Mouse (Mus musculus) G1E (cell line): ENCODE data around the gene Endou. TPM values are rescaled to one million over a fixed set of nuclear protein-coding genes. Genes with fewer than 3 reads are reported as not detected.

Source experiments
- ATAC-seq: 2 replicates; pipeline ENCODE4 v1.8.0; 2016; ENCODE audit warnings: mild to moderate bottlenecking; ENCODE audit not compliant: insufficient number of reproducible peaks, poor library complexity, low FRiP score, severe bottlenecking; ENCODE audit errors: extremely low read depth
- DNase-seq: peaks from one replicate; pipeline ENCODE4 v3.0.0; 2012; ENCODE audit warnings: low spot score
- H3K27me3 ChIP-seq: 2 replicates; pipeline ENCODE4 v1.6.1; 2012; ENCODE audit warnings: mild to moderate bottlenecking, low read length, inconsistent platforms; ENCODE audit not compliant: insufficient read depth
- H3K36me3 ChIP-seq: replicated peaks from 2 replicates; pipeline ENCODE3; 2012; ENCODE audit warnings: mild to moderate bottlenecking, inconsistent platforms
- H3K4me1 ChIP-seq: 2 replicates; pipeline ENCODE4 v1.6.1; 2012; ENCODE audit warnings: low read depth, low read length, inconsistent platforms, mixed read lengths; ENCODE audit not compliant: insufficient read depth
- H3K4me3 ChIP-seq: 2 replicates; pipeline ENCODE4 v1.5.1; 2012; ENCODE audit warnings: low read depth, mild to moderate bottlenecking, inconsistent platforms, low read length, moderate library complexity, mixed read lengths
- H3K9me3 ChIP-seq: replicated peaks from 2 replicates; pipeline ENCODE4 v1.6.1; 2012; ENCODE audit warnings: inconsistent platforms
- CTCF ChIP-seq: IDR thresholded peaks from 2 replicates; pipeline ENCODE4 v1.5.1; 2012; ENCODE audit warnings: low read depth, low read length, inconsistent platforms, mixed read lengths
- GATA1 ChIP-seq: IDR thresholded peaks from 2 replicates; pipeline ENCODE4 v1.6.1; 2012; ENCODE audit warnings: borderline replicate concordance, low read length, inconsistent platforms, mixed read lengths
- GATA2 ChIP-seq: IDR thresholded peaks from 2 replicates; pipeline ENCODE4 v1.6.1; 2012; ENCODE audit warnings: low read depth, low read length, inconsistent platforms, borderline replicate concordance
- POLR2AphosphoS5 ChIP-seq: IDR thresholded peaks from 2 replicates; pipeline ENCODE4 v1.6.1; 2012; ENCODE audit warnings: low read depth, low read length, inconsistent platforms; ENCODE audit not compliant: insufficient replicate concordance
- TAL1 ChIP-seq: conservative IDR thresholded peaks from 2 replicates; pipeline ENCODE4 v1.6.1; 2012; ENCODE audit warnings: low read depth, low read length, inconsistent platforms, mixed read lengths
- polyA plus RNA-seq: library from polyadenylated mRNA; stranded (reverse); fragments of >175 nt; gene quantifications from 2 replicates; pipeline ENCODE4 v1.2.3, GENCODE M21; 2012
- total RNA-seq, 2 experiments: library from RNA; stranded (forward) in 1 of 2; stranded (reverse) in 1 of 2; fragments of 200-1000 nt in 1 of 2; fragments of >200 nt in 1 of 2; fragmentation: Nextera tagmentation in 1 of 2; gene quantifications; 2 replicates each; pipeline ENCODE4 v1.2.3; 2014 to 2017

Endou gene
- total and polyA plus RNA-seq, 3 experiments: 0.05 TPM; not detected in 2

GRCm38 (mm10) chr15:97723536-97724345 lies 7.4 kb downstream of the Endou start:
- DNase-seq: no peak
- TF ChIP-seq GATA2: no peak
- no peak for TF ChIP-seq POLR2AphosphoS5
- TF ChIP-seq TAL1: no peak
- no peak for TF ChIP-seq CTCF
- TF ChIP-seq GATA1: no peak
- no peaks in the 10 kb centered on the region for H3K4me1 ChIP-seq

GRCm38 (mm10) chr15:97721008-97721701 lies 10.0 kb downstream of the Endou start:
- Histone ChIP-seq H3K36me3 (no peaks in the 10 kb centered on the region), H3K4me1 (no peaks in the 10 kb centered on the region), H3K4me3 (no peak overlapping the region), H3K9me3 (no peaks in the 10 kb centered on the region), H3K27me3 (peaks cover 36% of the 10 kb centered on the region)
- TF ChIP-seq GATA1 (no peak), GATA2 (no peak), POLR2AphosphoS5 (no peak), CTCF (no peak), TAL1 (no peak)
- ATAC-seq: no peak
- DNase-seq: no peak

More at GRCm38 (mm10) chr15:97723536-97724345, 7.4 kb downstream of the Endou start:
- Histone ChIP-seq H3K9me3 (no peaks in the 10 kb centered on the region), H3K4me3 (no peak overlapping the region), H3K36me3 (no peaks in the 10 kb centered on the region), H3K27me3 (peaks cover 52% of the 10 kb centered on the region)
- no peak for ATAC-seq

- H3K27me3 ChIP-seq: peaks cover 36% of the 10 kb centered on the region
- H3K4me3 ChIP-seq: no peak overlapping the region
- no peaks in the 10 kb centered on the region for H3K36me3 ChIP-seq
- no peaks in the 10 kb centered on the region for H3K9me3 ChIP-seq
- no peaks in the 10 kb centered on the region for H3K4me1 ChIP-seq
- DNase-seq (no peak), ATAC-seq (no peak)
- TF ChIP-seq GATA2 (no peak), POLR2AphosphoS5 (no peak), TAL1 (no peak), GATA1 (no peak), CTCF (no peak)
Measured at GRCm38 (mm10) chr15:97720026-97720675, 11.0 kb downstream of the Endou start.

- H3K27me3 ChIP-seq: peaks cover 37% of the 10 kb centered on the region
- H3K9me3 ChIP-seq: no peaks in the 10 kb centered on the region
- no peaks in the 10 kb centered on the region for H3K4me1 ChIP-seq
- no peak overlapping the region for H3K4me3 ChIP-seq
- ATAC-seq (no peak), DNase-seq (no peak)
- no peaks in the 10 kb centered on the region for H3K36me3 ChIP-seq
- TF ChIP-seq POLR2AphosphoS5: no peak
- TF ChIP-seq CTCF: no peak
- TF ChIP-seq GATA1: no peak
- no peak for TF ChIP-seq GATA2
- TF ChIP-seq TAL1: no peak
Measured at GRCm38 (mm10) chr15:97719494-97719893, 11.6 kb downstream of the Endou start.

GRCm38 (mm10) chr15:97718535-97719155 lies 12.5 kb downstream of the Endou start:
- Histone ChIP-seq H3K36me3 (no peaks in the 10 kb centered on the region), H3K9me3 (no peaks in the 10 kb centered on the region), H3K4me1 (no peaks in the 10 kb centered on the region), H3K27me3 (peaks cover 38% of the 10 kb centered on the region), H3K4me3 (no peak overlapping the region)
- TF ChIP-seq GATA1 (no peak), TAL1 (no peak), POLR2AphosphoS5 (no peak), GATA2 (no peak), CTCF (no peak)
- DNase-seq (no peak), ATAC-seq (no peak)
